Mouse (Mus musculus) intestine, embryonic 15.5 days (tissue): ENCODE measurements around the gene Pla1a. TPM values are rescaled to one million over a fixed set of nuclear protein-coding genes. Genes with fewer than 3 reads are reported as not detected.
A peak's percentile ranks its signal among the peaks of the same experiment; 100 is the strongest.
"Not testable (repeated sequence)": the region's sequence is repeated elsewhere in the genome, so short reads cannot be mapped to it uniquely, and the experiment has no call there.

ENCODE experiments used
- ATAC-seq: fragments of 200-750 bp; cut with Nextera tagmentation; 2 replicates; pipeline ENCODE4 v1.8.0; 2017; ENCODE audit warnings: moderate TSS enrichment, moderate library complexity
- H3K27ac ChIP-seq: fragments of 300-500 bp; sonication (generic); 2 replicates; pipeline ENCODE4 v1.5.1; 2015; ENCODE audit warnings: mild to moderate bottlenecking, inconsistent platforms
- H3K27me3 ChIP-seq: fragments of 300-500 bp; sonication (generic); replicated peaks from 2 replicates; pipeline ENCODE4 v1.6.1; 2015; ENCODE audit warnings: inconsistent platforms
- H3K36me3 ChIP-seq: fragments of 300-500 bp; sonication (generic); 2 replicates; pipeline ENCODE4 v1.6.1; 2015; ENCODE audit warnings: inconsistent platforms
- H3K4me1 ChIP-seq: fragments of 300-500 bp; sonication (generic); replicated peaks from 2 replicates; pipeline ENCODE4 v1.6.1; 2015; ENCODE audit warnings: inconsistent platforms
- H3K4me2 ChIP-seq: fragments of 300-500 bp; sonication (generic); replicated peaks from 2 replicates; pipeline ENCODE4 v1.6.1; 2015; ENCODE audit warnings: mild to moderate bottlenecking, inconsistent platforms
- H3K4me3 ChIP-seq: fragments of 300-500 bp; sonication (generic); replicated peaks from 2 replicates; pipeline ENCODE4 v1.5.1; 2015; ENCODE audit warnings: inconsistent platforms
- H3K9ac ChIP-seq: fragments of 300-500 bp; sonication (generic); 2 replicates; pipeline ENCODE4 v1.6.1; 2015; ENCODE audit warnings: inconsistent platforms
- H3K9me3 ChIP-seq: fragments of 300-500 bp; sonication (generic); 2 replicates; pipeline ENCODE4 v1.6.1; 2016; ENCODE audit warnings: inconsistent platforms
- WGBS: fragments of 180-500 bp; shearing (Covaris S2); methylation state at CpG from one replicate; pipeline ENCODE4 v1.1.7; 2015; 5-methylcytosine and 5-hydroxymethylcytosine counted together
- polyA plus RNA-seq: library from polyadenylated mRNA; unstranded; fragments of >200 nt; fragmentation: Nextera tagmentation; extraction: Ambion mirVana; gene quantifications from 2 replicates; pipeline ENCODE4 v1.2.1, GENCODE M21; 2015

The Pla1a gene
- polyA plus RNA-seq, 1 experiment from 2014 or later: 1.3 TPM

DNA sequence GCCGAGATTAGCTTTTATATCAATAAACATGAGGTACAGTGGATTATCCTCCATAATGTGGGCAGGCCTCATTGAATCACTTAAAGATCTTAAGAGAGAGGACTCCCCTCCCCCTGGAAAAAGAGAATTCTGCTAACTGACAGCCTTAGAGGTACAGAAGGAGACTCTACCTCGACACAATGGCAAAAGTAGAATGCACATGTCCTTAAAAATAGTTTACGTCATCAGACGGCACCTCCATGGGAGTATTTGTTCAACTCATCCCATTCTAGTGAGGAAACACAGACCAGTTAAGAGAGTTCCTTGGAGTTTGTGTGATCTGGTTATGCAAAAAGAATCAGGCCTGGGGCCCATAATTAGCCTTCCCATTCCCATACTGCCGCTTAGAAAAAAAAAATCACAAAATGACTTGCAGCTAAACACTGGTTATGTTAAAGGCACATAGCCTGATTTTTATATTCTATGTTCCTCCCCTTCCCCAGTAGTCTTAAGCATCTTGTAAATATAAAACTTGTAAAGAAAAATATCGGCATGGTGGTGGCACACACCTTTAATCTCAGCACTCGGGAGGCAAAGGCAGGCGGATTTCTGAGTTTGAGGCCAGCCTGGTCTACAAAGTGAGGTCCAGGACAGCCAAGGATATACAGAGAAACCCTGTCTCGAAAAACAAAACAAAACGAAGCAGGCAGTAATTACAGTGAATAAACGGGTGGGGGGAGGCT lies 21.7 kb upstream of the Pla1a start:
- no peaks in the 10 kb centered on the region for H3K27me3 ChIP-seq
- no peak overlapping the region for H3K27ac ChIP-seq
- peaks cover 8% of the 10 kb centered on the region; the same call in 1 of the 2 replicates for H3K4me1 ChIP-seq
- H3K9me3 ChIP-seq: no peaks in the 10 kb centered on the region
- ATAC-seq: no peak
- H3K4me3 ChIP-seq: no peak overlapping the region
- H3K36me3 ChIP-seq: no peaks in the 10 kb centered on the region
- H3K9ac ChIP-seq: no peak overlapping the region
- WGBS: 72% methylated on average over 11 of the region's 11 CpGs
- H3K4me2 ChIP-seq: no peak overlapping the region

DNA sequence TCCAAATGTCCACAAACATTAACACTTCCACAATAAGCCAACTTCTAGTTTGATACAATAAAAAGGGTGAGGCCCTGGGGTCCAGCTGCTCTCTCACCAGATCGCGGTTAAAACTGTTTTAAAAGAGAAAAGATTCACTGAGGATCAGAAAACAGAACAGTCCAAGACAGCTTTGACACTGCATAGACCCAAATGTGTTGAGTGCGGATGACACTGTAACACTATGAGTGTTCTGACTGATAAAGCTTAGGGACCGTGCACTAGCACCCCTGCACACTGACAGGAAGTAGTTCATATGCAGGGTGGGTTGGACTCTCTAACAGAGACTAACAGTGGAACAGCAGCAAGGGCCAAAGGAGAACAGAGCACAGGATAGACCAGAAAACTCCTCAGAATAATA lies 21.0 kb upstream of the Pla1a start:
- Histone ChIP-seq H3K9ac (no peak overlapping the region), H3K4me1 (peaks cover 8% of the 10 kb centered on the region; the same call in 1 of the 2 replicates), H3K27me3 (no peaks in the 10 kb centered on the region), H3K36me3 (no peaks in the 10 kb centered on the region), H3K4me2 (no peak overlapping the region), H3K9me3 (no peaks in the 10 kb centered on the region), H3K4me3 (no peak overlapping the region), H3K27ac (no peak overlapping the region)
- ATAC-seq: no peak
- WGBS: 87% methylated on average over 4 of the region's 4 CpGs

DNA sequence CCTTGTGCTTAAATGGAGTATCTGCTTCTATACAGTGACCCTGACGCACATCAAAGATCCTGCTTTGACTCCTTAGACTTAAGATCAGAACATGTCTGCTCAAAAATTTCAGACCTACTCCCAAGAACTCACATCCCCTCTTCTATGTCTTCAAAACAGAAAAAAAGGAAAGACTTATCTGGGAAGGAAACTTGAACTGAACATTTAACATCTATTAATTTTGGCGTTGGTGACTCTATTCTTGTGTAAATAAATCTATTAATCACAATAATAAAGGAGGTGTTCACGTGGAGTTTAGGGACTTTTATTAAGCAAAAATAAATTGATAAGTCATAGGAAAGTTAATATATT lies 20.2 kb upstream of the Pla1a start:
- Histone ChIP-seq H3K4me3 (peak overlapping the region; percentile 76), H3K27me3 (no peaks in the 10 kb centered on the region), H3K4me1 (peaks cover 8% of the 10 kb centered on the region; the same call in 1 of the 2 replicates), H3K27ac (peak overlapping the region; percentile 94), H3K9ac (peak overlapping the region; percentile 96), H3K9me3 (no peaks in the 10 kb centered on the region), H3K36me3 (no peaks in the 10 kb centered on the region; the same call in 1 of the 2 replicates), H3K4me2 (peak overlapping the region; percentile 80)
- no peak for ATAC-seq
- WGBS: 22% methylated on average over 3 of the region's 3 CpGs

GRCm38 (mm10) chr16:38452442-38453202 lies 19.7 kb upstream of the Pla1a start, which contains the start of gene Adprh:
TSS of gene Adprh (minus strand) at chr16:38452703.
- H3K36me3 ChIP-seq: no peaks in the 10 kb centered on the region; the same call in 1 of the 2 replicates
- H3K4me2 ChIP-seq: peak within 1 kb of the TSS; percentile 80
- peak within 1 kb of the TSS; percentile 94 for H3K27ac ChIP-seq
- peak; percentile 99 for ATAC-seq
- no peaks in the 10 kb centered on the region for H3K9me3 ChIP-seq
- H3K27me3 ChIP-seq: no peaks in the 10 kb centered on the region
- peaks cover 8% of the 10 kb centered on the region; the same call in 1 of the 2 replicates for H3K4me1 ChIP-seq
- H3K9ac ChIP-seq: peak within 1 kb of the TSS; percentile 96
- under 1% methylated on average over 59 of the region's 61 CpGs for WGBS
- H3K4me3 ChIP-seq: peak within 1 kb of the TSS; percentile 76

DNA sequence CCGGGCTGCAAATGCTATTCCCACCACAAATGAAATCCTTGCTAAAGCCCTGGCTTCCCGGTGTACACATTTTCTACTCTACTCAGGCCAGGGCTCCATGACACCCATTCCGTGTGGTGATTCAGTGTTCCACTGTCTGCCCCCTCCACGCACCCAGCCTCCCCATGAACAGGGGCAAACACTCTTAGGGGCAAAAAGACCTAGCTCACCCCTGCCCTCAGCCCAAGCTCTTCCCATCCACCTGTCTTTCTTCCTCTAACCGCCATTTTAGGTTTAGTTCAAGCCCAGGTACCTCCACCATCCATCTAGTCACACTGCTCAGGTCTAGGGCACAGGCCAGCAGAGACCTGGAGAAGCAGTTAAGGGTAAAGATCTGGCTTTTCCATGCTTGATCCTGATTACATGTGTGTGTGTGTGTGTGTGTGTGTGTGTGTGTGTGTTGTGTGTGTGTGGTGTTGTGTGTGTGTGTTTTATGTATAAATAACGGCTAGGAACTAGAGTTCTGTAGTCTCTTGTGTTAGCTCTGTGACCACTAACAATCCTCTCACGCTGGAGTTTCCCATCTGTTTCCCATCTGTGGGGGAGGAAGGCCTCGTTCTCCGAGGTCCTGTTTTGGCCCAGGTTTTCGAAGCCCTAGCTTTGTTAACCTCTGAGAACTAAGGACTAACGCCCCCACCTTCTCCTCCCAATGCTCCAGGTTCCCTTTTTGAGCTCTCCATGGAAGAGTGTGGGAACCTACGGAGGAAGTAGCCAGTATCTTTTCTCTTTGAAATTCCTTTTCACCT lies 18.7 kb upstream of the Pla1a start:
- H3K4me3 ChIP-seq: peak overlapping the region; percentile 76
- peaks cover 8% of the 10 kb centered on the region; the same call in 1 of the 2 replicates for H3K4me1 ChIP-seq
- peaks cover 9% of the 10 kb centered on the region for H3K36me3 ChIP-seq
- 40% methylated on average over 12 of the region's 12 CpGs for WGBS
- no peaks in the 10 kb centered on the region for H3K27me3 ChIP-seq
- ATAC-seq: no peak
- H3K4me2 ChIP-seq: peak overlapping the region; percentile 80
- peak overlapping the region; percentile 96 for H3K9ac ChIP-seq
- peak overlapping the region; percentile 94 for H3K27ac ChIP-seq
- H3K9me3 ChIP-seq: no peaks in the 10 kb centered on the region

DNA sequence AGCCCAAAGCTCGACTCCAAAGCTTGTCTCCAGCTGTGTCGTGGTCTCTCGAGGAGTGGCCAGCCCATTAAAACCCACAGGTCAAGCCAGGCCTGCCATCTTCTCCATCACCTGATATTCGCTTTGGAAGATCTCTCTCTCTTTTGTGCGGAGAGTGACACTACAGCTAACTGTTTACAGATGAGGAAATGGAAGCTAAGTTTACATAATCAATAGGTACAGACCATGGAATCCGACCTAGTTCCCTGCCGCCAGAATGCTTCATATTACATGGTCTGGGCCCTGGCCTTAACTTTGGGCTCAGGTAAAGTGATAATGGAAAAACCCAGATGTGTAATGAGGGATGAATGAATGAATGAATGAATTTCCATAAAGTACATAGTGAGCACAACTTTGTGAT lies 17.8 kb upstream of the Pla1a start:
- no peak for ATAC-seq
- H3K4me3 ChIP-seq: no peak overlapping the region
- H3K9me3 ChIP-seq: no peaks in the 10 kb centered on the region
- no peak overlapping the region for H3K27ac ChIP-seq
- WGBS: 88% methylated on average over 7 of the region's 7 CpGs
- H3K4me2 ChIP-seq: no peak overlapping the region
- H3K9ac ChIP-seq: no peak overlapping the region
- peaks cover 14% of the 10 kb centered on the region for H3K36me3 ChIP-seq
- no peaks in the 10 kb centered on the region for H3K27me3 ChIP-seq
- H3K4me1 ChIP-seq: peaks cover 8% of the 10 kb centered on the region; the same call in 1 of the 2 replicates

DNA sequence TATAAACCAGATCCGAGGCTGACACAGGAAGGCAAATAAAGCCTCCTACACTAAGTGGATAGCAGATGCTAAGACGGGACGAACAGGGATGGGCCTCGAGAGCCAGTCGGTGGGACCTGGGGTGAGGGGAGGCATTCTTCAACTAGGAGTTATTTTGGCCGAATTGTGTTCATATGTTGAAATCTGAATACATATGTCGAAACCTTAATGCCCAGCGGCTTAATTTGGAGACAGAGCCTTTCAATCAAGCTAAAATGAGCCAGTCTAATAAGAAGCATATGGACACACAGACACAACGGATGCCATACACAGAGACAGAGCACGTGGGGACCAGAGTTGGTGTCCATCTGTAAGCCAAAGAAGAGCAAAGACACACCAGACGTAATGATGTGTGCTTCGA lies 15.5 kb upstream of the Pla1a start:
- ATAC-seq: no peak
- WGBS: 93% methylated on average over 12 of the region's 12 CpGs
- peaks cover 8% of the 10 kb centered on the region; the same call in 1 of the 2 replicates for H3K4me1 ChIP-seq
- no peak overlapping the region for H3K4me2 ChIP-seq
- no peak overlapping the region for H3K9ac ChIP-seq
- H3K36me3 ChIP-seq: peaks cover 25% of the 10 kb centered on the region
- no peaks in the 10 kb centered on the region for H3K9me3 ChIP-seq
- no peak overlapping the region for H3K4me3 ChIP-seq
- no peaks in the 10 kb centered on the region for H3K27me3 ChIP-seq
- no peak overlapping the region for H3K27ac ChIP-seq

DNA sequence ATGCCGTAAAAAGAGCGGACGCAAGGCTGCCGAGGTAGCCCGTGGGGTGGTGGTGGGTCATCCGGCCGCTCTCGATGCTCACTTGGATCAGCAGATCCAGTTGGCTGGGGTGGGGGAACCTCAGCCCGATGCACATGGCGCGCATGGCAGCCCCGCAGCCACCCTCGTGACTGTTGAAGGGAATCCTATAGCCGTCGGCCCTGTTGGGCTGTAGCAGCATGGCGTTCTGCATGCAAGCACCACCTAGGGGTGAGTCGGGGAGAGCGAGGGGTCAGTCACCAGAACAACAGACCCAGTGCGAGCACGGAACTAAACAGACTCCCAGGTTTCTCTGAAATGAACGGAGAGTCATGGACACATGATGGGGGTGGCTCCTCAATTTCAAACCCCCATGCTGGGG lies 14.4 kb upstream of the Pla1a start:
- H3K36me3 ChIP-seq: peaks cover 25% of the 10 kb centered on the region
- H3K4me2 ChIP-seq: no peak overlapping the region
- H3K9ac ChIP-seq: no peak overlapping the region
- no peaks in the 10 kb centered on the region for H3K9me3 ChIP-seq
- 90% methylated on average over 21 of the region's 21 CpGs for WGBS
- H3K27ac ChIP-seq: no peak overlapping the region
- no peak for ATAC-seq
- no peak overlapping the region for H3K4me3 ChIP-seq
- no peaks in the 10 kb centered on the region for H3K27me3 ChIP-seq
- peaks cover 8% of the 10 kb centered on the region; the same call in 1 of the 2 replicates for H3K4me1 ChIP-seq

DNA sequence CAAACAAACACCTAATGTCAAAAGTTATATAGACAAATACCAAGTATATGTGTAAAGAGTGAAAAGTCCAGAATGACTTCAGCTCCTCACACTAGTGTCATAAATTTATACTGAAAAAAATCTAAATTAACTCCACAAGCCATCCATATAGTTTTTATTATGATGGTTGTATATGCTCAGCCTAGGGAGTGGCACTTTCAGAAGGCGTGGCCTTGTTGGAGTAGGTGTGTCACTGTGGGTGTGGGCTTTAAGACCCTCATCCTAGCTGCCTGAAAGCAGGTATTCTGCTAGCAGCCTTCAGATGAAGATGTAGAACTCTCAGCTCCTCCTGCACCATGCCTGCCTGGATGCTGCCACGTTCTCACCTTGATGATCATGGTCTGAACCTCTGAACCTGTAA lies 13.2 kb upstream of the Pla1a start:
- H3K4me3 ChIP-seq, H3K4me1 ChIP-seq, H3K9ac ChIP-seq, H3K9me3 ChIP-seq, H3K27ac ChIP-seq, ATAC-seq, H3K4me2 ChIP-seq, H3K27me3 ChIP-seq: not testable (repeated sequence)
- 95% methylated on average over 2 of the region's 2 CpGs for WGBS
- H3K36me3 ChIP-seq: peaks cover 25% of the 10 kb centered on the region

DNA sequence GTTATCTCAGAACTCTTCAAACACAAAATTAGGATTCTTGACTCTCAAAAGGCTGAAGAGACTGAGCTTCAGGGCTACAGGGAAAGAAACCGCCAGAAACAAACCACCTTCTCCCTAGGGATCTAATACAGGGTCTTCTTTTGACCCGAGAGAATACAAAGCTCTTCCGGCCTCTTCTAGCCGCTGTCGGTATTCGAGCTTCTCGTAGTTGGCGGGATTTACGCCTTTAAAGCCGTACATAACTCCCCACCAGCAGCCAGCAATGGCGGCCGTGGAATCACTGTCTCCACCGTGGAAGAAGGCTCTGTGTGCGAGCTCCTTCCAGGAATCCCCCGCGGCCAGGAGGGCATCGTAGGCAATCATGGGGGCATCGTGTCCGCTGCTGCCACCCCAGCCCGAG lies 12.6 kb upstream of the Pla1a start:
- no peak overlapping the region for H3K27ac ChIP-seq
- no peaks in the 10 kb centered on the region for H3K4me1 ChIP-seq
- no peaks in the 10 kb centered on the region for H3K27me3 ChIP-seq
- no peak overlapping the region for H3K9ac ChIP-seq
- peaks cover 25% of the 10 kb centered on the region for H3K36me3 ChIP-seq
- H3K4me2 ChIP-seq: no peak overlapping the region
- no peak overlapping the region for H3K4me3 ChIP-seq
- H3K9me3 ChIP-seq: no peaks in the 10 kb centered on the region
- 98% methylated on average over 20 of the region's 20 CpGs for WGBS
- ATAC-seq: no peak

- Histone ChIP-seq H3K27ac (no peak overlapping the region), H3K4me3 (no peak overlapping the region)
These were observed 12.1 kb upstream of the Pla1a start for GRCm38 (mm10) chr16:38445046-38445445.

More at GRCm38 (mm10) chr16:38445046-38445445, 12.1 kb upstream of the Pla1a start:
- no peaks in the 10 kb centered on the region for H3K9me3 ChIP-seq
- peaks cover 25% of the 10 kb centered on the region for H3K36me3 ChIP-seq
- no peaks in the 10 kb centered on the region for H3K4me1 ChIP-seq
- H3K9ac ChIP-seq: no peak overlapping the region
- H3K27me3 ChIP-seq: no peaks in the 10 kb centered on the region
- no peak for ATAC-seq
- no peak overlapping the region for H3K4me2 ChIP-seq
- WGBS: 92% methylated on average over 1 of the region's 1 CpGs
